Mouse (Mus musculus) olfactory bulb, adult 2 months (tissue): Measurements from ENCODE around the gene Fam78a.

ENCODE experiments used
- CTCF ChIP-seq: fragments of 200-500 bp; IDR thresholded peaks from 2 replicates; pipeline ENCODE4 v1.5.1; 2012; ENCODE audit warnings: low read depth, mild to moderate bottlenecking, low read length, moderate library complexity; ENCODE audit not compliant: insufficient read depth
- POLR2A ChIP-seq: fragments of 200-500 bp; IDR thresholded peaks from 2 replicates; pipeline ENCODE4 v1.6.1; 2012; ENCODE audit warnings: mild to moderate bottlenecking, low read depth, low read length, moderate library complexity; ENCODE audit not compliant: insufficient read depth

DNA sequence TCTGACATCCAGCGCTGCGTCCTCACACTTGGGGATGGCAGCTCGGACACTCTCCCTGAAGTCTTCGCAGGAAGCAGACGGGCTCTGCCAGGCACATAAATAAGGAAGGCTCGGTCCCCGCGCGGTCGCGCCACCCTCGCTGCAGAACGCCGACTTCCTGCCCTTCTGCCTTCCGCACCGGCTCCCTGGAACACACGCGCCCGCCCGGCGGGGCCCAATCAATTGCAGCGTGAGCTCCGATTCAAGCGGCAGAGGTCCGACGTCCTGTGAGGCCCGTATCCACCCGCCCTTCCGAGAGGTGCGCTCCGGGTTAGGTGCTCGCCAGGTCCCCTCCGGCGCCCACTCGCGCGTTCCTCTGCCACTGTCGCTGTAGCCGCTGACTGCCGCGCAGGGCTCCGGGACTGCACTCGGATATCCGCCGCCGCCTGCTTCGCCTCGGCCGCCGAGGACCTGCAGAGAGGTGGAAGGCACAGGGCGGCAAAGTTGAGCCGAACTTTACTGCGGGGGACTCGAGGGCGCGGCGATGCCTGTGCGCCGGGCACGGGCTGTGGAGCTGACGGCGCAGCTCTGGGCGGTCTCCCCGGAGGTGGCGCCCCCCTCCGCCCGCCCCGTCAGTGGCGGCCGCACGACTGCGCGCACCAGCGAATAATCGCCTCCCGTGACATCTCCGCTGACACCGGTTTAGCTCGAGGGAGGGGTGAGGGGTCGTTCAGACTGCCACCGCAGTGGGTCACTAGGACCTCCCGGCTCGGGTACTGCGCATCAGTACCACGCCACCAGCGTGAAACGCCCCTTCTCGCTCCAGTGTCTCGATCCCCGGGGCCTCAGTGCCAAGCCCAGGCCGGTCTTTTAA, 1.3 kb downstream of the Fam78a start:
- TF ChIP-seq CTCF (no peak), POLR2A (no peak)
